Mouse (Mus musculus) liver, postnatal 0 days (tissue): Measurements from ENCODE around the gene Ncan. TPM values are rescaled to one million over a fixed set of nuclear protein-coding genes. Genes with fewer than 3 reads are reported as not detected.

Experiments
- ATAC-seq: fragments of 200-750 bp; cut with Nextera tagmentation; 2 replicates; pipeline ENCODE4 v1.8.0; 2017; ENCODE audit warnings: mild to moderate bottlenecking, moderate library complexity
- DNase-seq: peaks from one replicate; pipeline ENCODE4 v3.0.0-alpha.2; 2016
- H3K27ac ChIP-seq: fragments of 300-500 bp; sonication (generic); 2 replicates; pipeline ENCODE4 v1.5.1; 2014; ENCODE audit warnings: antibody characterized with exemption, moderate library complexity, mild to moderate bottlenecking, low read depth
- H3K27me3 ChIP-seq: fragments of 300-500 bp; sonication (generic); 2 replicates; pipeline ENCODE4 v1.6.1; 2014; ENCODE audit warnings: low read length, control low read depth, mixed read lengths; ENCODE audit not compliant: insufficient read depth
- H3K36me3 ChIP-seq: fragments of 300-500 bp; sonication (generic); replicated peaks from 2 replicates; pipeline ENCODE4 v1.6.1; 2014; ENCODE audit warnings: mild to moderate bottlenecking, control low read depth, low read length, moderate library complexity, mixed read lengths; ENCODE audit not compliant: insufficient read depth
- H3K4me1 ChIP-seq: fragments of 300-500 bp; sonication (generic); 2 replicates; pipeline ENCODE4 v1.6.1; 2014; ENCODE audit warnings: antibody characterized with exemption, mild to moderate bottlenecking, control low read depth; ENCODE audit not compliant: insufficient read depth
- H3K4me2 ChIP-seq: fragments of 300-500 bp; sonication (generic); 2 replicates; pipeline ENCODE4 v1.6.1; 2014; ENCODE audit warnings: low read depth, mild to moderate bottlenecking, low read length, moderate library complexity, mixed read lengths
- H3K4me3 ChIP-seq: fragments of 300-500 bp; sonication (generic); 2 replicates; pipeline ENCODE4 v1.5.1; 2014; ENCODE audit warnings: low read depth, low read length
- H3K9ac ChIP-seq: fragments of 300-500 bp; sonication (generic); replicated peaks from 2 replicates; pipeline ENCODE4 v1.6.1; 2014; ENCODE audit warnings: mild to moderate bottlenecking, moderate library complexity
- H3K9me3 ChIP-seq: fragments of 300-500 bp; sonication (generic); 2 replicates; pipeline ENCODE4 v1.6.1; 2016; ENCODE audit warnings: mild to moderate bottlenecking, control low read depth, low read length, mixed read lengths
- CTCF ChIP-seq: sonication (generic); IDR thresholded peaks from 2 replicates; pipeline ENCODE4 v1.5.1; 2016; ENCODE audit warnings: antibody characterized with exemption, low read depth
- EP300 ChIP-seq: IDR thresholded peaks from 2 replicates; pipeline ENCODE4 v1.6.1; 2016; ENCODE audit warnings: antibody characterized with exemption, low read depth, mild to moderate bottlenecking
- WGBS: fragments of 180-500 bp; shearing (Covaris S2); extraction: QIAGEN DNeasy Blood & Tissue Kit; methylation state at CpG from one replicate; pipeline ENCODE4 v1.1.7; 2014; ENCODE audit not compliant: insufficient replicate concordance; 5-methylcytosine and 5-hydroxymethylcytosine counted together
- polyA plus RNA-seq: library from polyadenylated mRNA; unstranded; fragments of >200 nt; fragmentation: Nextera tagmentation; extraction: Ambion mirVana; gene quantifications from 2 replicates; pipeline ENCODE4 v1.2.1, GENCODE M21; 2015

The Ncan gene
- polyA plus RNA-seq, 1 experiment from 2014 or later: not detected

GRCm38 (mm10) chr8:70131166-70131883 is 10.7 kb upstream of the Ncan start, which contains the start of gene Nr2c2ap:
Nr2c2ap (plus strand) TSS chr8:70131333.
- H3K27me3 ChIP-seq: no peaks in the 10 kb centered on the region
- H3K9me3 ChIP-seq: no peaks in the 10 kb centered on the region
- TF ChIP-seq CTCF (no peak), EP300 (no peak)
- under 1% methylated on average over 37 of the region's 37 CpGs for WGBS
- peak within 1 kb of the TSS; percentile 68 for H3K27ac ChIP-seq
- H3K9ac ChIP-seq: peak within 1 kb of the TSS; percentile 75
- H3K36me3 ChIP-seq: peaks cover 14% of the 10 kb centered on the region
- DNase-seq (peak; percentile 91), ATAC-seq (peak; percentile 90)
- peaks cover 17% of the 10 kb centered on the region for H3K4me1 ChIP-seq
- H3K4me3 ChIP-seq: peak within 1 kb of the TSS; percentile 71
- H3K4me2 ChIP-seq: peak within 1 kb of the TSS; percentile 81

GRCm38 (mm10) chr8:70130066-70130465 is 9.4 kb upstream of the Ncan start:
- TF ChIP-seq CTCF (no peak), EP300 (no peak)
- H3K4me2 ChIP-seq: no peak overlapping the region
- peaks cover 7% of the 10 kb centered on the region for H3K36me3 ChIP-seq
- peaks cover 17% of the 10 kb centered on the region for H3K4me1 ChIP-seq
- no peak overlapping the region for H3K9ac ChIP-seq
- WGBS: 84% methylated on average over 3 of the region's 3 CpGs
- H3K27me3 ChIP-seq: no peaks in the 10 kb centered on the region
- no peak overlapping the region for H3K4me3 ChIP-seq
- no peak for DNase-seq
- ATAC-seq: no peak
- no peaks in the 10 kb centered on the region for H3K9me3 ChIP-seq
- H3K27ac ChIP-seq: 0 out of 2 replicates have a peak overlapping the region, but pooled peaks have one; percentile 29

- Histone ChIP-seq H3K9me3 (no peaks in the 10 kb centered on the region), H3K27me3 (no peaks in the 10 kb centered on the region), H3K4me3 (no peak overlapping the region), H3K9ac (no peak overlapping the region), H3K4me2 (no peak overlapping the region), H3K27ac (peak overlapping the region; percentile 34), H3K4me1 (peaks cover 17% of the 10 kb centered on the region), H3K36me3 (peaks cover 6% of the 10 kb centered on the region)
- DNase-seq (no peak), ATAC-seq (peak; percentile 43)
- TF ChIP-seq EP300: no peak
- no peak for TF ChIP-seq CTCF
- 71% methylated on average over 9 of the region's 9 CpGs for WGBS
These were observed 8.8 kb upstream of the Ncan start for GRCm38 (mm10) chr8:70129309-70129952.

- Histone ChIP-seq H3K9ac (no peak overlapping the region), H3K4me3 (no peak overlapping the region), H3K27ac (no peak overlapping the region), H3K4me1 (peaks cover 17% of the 10 kb centered on the region), H3K27me3 (no peaks in the 10 kb centered on the region), H3K9me3 (no peaks in the 10 kb centered on the region), H3K36me3 (no peaks in the 10 kb centered on the region; the same call in 1 of the 2 replicates), H3K4me2 (no peak overlapping the region)
- ATAC-seq (no peak), DNase-seq (no peak)
- 81% methylated on average over 3 of the region's 3 CpGs for WGBS
- TF ChIP-seq EP300: no peak
- TF ChIP-seq CTCF: no peak
These were observed 7.8 kb upstream of the Ncan start for GRCm38 (mm10) chr8:70128435-70128834.

GRCm38 (mm10) chr8:70124992-70125391 is 4.3 kb upstream of the Ncan start:
- no peak overlapping the region for H3K4me2 ChIP-seq
- 58% methylated on average over 8 of the region's 8 CpGs for WGBS
- no peak overlapping the region for H3K27ac ChIP-seq
- H3K36me3 ChIP-seq: no peaks in the 10 kb centered on the region
- no peak overlapping the region for H3K9ac ChIP-seq
- DNase-seq (no peak), ATAC-seq (no peak)
- no peak for TF ChIP-seq CTCF
- TF ChIP-seq EP300: no peak
- H3K9me3 ChIP-seq: no peaks in the 10 kb centered on the region
- no peak overlapping the region for H3K4me3 ChIP-seq
- H3K4me1 ChIP-seq: peaks cover 8% of the 10 kb centered on the region
- H3K27me3 ChIP-seq: peaks cover 19% of the 10 kb centered on the region; the same call in 1 of the 2 replicates

GRCm38 (mm10) chr8:70122863-70123262 is 2.2 kb upstream of the Ncan start:
- ATAC-seq (no peak), DNase-seq (no peak)
- Histone ChIP-seq H3K27ac (no peak overlapping the region), H3K27me3 (peaks cover 32% of the 10 kb centered on the region), H3K9ac (no peak overlapping the region), H3K36me3 (no peaks in the 10 kb centered on the region), H3K4me2 (no peak overlapping the region), H3K4me3 (no peak overlapping the region), H3K4me1 (no peaks in the 10 kb centered on the region), H3K9me3 (no peaks in the 10 kb centered on the region)
- 48% methylated on average over 2 of the region's 2 CpGs for WGBS
- TF ChIP-seq CTCF: peak; percentile 69
- no peak for TF ChIP-seq EP300
